8 mouse cellular contexts compared by ENCODE assay signal in genomic region chr7:100886535-100886934, GRCm38 (mm10). TPM values are rescaled to one million over a fixed set of nuclear protein-coding genes. Genes with fewer than 3 reads are reported as not detected.
DNase-seq lines count a peak whose midpoint lies in the region; ATAC-seq and TF ChIP-seq lines count a peak whose summit lies in the region.

No protein-coding gene starts in this region.

- no peak overlapping the region for H3K4me3 ChIP-seq in hindbrain, embryonic 14.5 days (replicated peaks; ENCODE audit: low read length)
- H3K4me3 ChIP-seq in hindbrain, embryonic 12.5 days = no peak overlapping the region
- H3K4me3 ChIP-seq in MEL (ENCODE audit: control insufficient read depth in 1 of 2, insufficient read depth in 1 of 2, low read depth in 2 of 2, low read length in 2 of 2) = no peak overlapping the region
- no peak overlapping the region for H3K4me3 ChIP-seq in small intestine, adult 2 months (ENCODE audit: low read depth, low read length)

- peak; percentile 88 for DNase-seq in hindbrain, embryonic 14.5 days (ENCODE audit: low spot score)
- DNase-seq in B cell, adult 2 months = peak; percentile 84 to 86
- DNase-seq in MEL (ENCODE audit: low read depth, low spot score) = peak; percentile 67
- peak; percentile 56 to 68 for DNase-seq in cerebellum, postnatal 36 days
- DNase-seq in layer of hippocampus, postnatal 14 days (ENCODE audit: low spot score in 2 of 2) = peak; percentile 59 to 68

- H3K9ac ChIP-seq in hindbrain, embryonic 14.5 days = no peak overlapping the region
- no peak overlapping the region for H3K9ac ChIP-seq in hindbrain, embryonic 12.5 days
- H3K9ac ChIP-seq in MEL (ENCODE audit: control insufficient read depth, low read depth, low read length, poor library complexity, severe bottlenecking) = no peak overlapping the region

- TF ChIP-seq CTCF in MEL (IDR thresholded peaks at IDR 0.05 in 2 of 3, conservative IDR thresholded peaks at IDR 0.05 in 1 of 3; ENCODE audit: control insufficient read depth in 1 of 3, insufficient read depth in 1 of 3, low read depth in 2 of 3, low read length in 3 of 3, poor library complexity in 1 of 3, severe bottlenecking in 1 of 3) = peak; percentile 78 to 87 (median 86)
- peak; percentile 75; the same call in 1 of the 2 replicates for TF ChIP-seq CTCF in small intestine, adult 2 months (IDR thresholded peaks at IDR 0.05; ENCODE audit: extremely low read depth, insufficient read length, insufficient replicate concordance, low read depth, low read length)

- no peak for TF ChIP-seq POLR2A in MEL (IDR thresholded peaks at IDR 0.05; ENCODE audit: control insufficient read depth in 1 of 2, insufficient read depth in 1 of 2, low read depth in 1 of 2, low read length in 2 of 2, poor library complexity in 1 of 2)
- no peak for TF ChIP-seq POLR2A in small intestine, adult 2 months (IDR thresholded peaks at IDR 0.05; ENCODE audit: low read depth, low read length)

- H3K79me2 ChIP-seq in MEL (ENCODE audit: control insufficient read depth, insufficient read depth, low read length, poor library complexity) = no peaks in the 10 kb centered on the region

- 32% methylated on average over 3 of the region's 3 CpGs for WGBS in hindbrain, embryonic 14.5 days
- 31% methylated on average over 3 of the region's 3 CpGs for WGBS in hindbrain, embryonic 12.5 days
- 24% methylated on average over 3 of the region's 3 CpGs for WGBS in small intestine, adult 2 months

- no peaks in the 10 kb centered on the region for H3K27me3 ChIP-seq in hindbrain, embryonic 14.5 days (ENCODE audit: control insufficient read depth, insufficient read depth, low read length)
- no peaks in the 10 kb centered on the region for H3K27me3 ChIP-seq in hindbrain, embryonic 12.5 days
- H3K27me3 ChIP-seq in MEL (ENCODE audit: control insufficient read depth in 1 of 2, insufficient read depth in 2 of 2, low read length in 2 of 2) = no peaks in the 10 kb centered on the region
- H3K27me3 ChIP-seq in small intestine, adult 2 months (ENCODE audit: control insufficient read depth, insufficient read depth, low read length) = no peaks in the 10 kb centered on the region

- no peak overlapping the region for H3K27ac ChIP-seq in hindbrain, embryonic 14.5 days
- H3K27ac ChIP-seq in hindbrain, embryonic 12.5 days = no peak overlapping the region
- no peak overlapping the region for H3K27ac ChIP-seq in MEL (ENCODE audit: control insufficient read depth, low read depth, low read length)
- H3K27ac ChIP-seq in small intestine, adult 2 months (ENCODE audit: insufficient read depth, low read depth, low read length) = no peak overlapping the region

- H3K36me3 ChIP-seq in hindbrain, embryonic 14.5 days (replicated peaks; ENCODE audit: control insufficient read depth, insufficient read depth) = peaks cover 58% of the 10 kb centered on the region
- peaks cover 45% of the 10 kb centered on the region for H3K36me3 ChIP-seq in hindbrain, embryonic 12.5 days
- no peaks in the 10 kb centered on the region for H3K36me3 ChIP-seq in MEL (ENCODE audit: control insufficient read depth in 1 of 2, insufficient read depth in 2 of 2, low read length in 2 of 2)
- H3K36me3 ChIP-seq in small intestine, adult 2 months (ENCODE audit: control insufficient read depth, insufficient read depth, low read length) = no peaks in the 10 kb centered on the region

- H3K9me3 ChIP-seq in hindbrain, embryonic 14.5 days (ENCODE audit: control insufficient read depth, low read length) = no peaks in the 10 kb centered on the region
- H3K9me3 ChIP-seq in hindbrain, embryonic 12.5 days (replicated peaks) = no peaks in the 10 kb centered on the region
- no peaks in the 10 kb centered on the region for H3K9me3 ChIP-seq in MEL (replicated peaks; ENCODE audit: insufficient read depth, low read length)

- no peak for ATAC-seq in hindbrain, embryonic 14.5 days (ENCODE audit: low FRiP score)
- ATAC-seq in hindbrain, embryonic 12.5 days (ENCODE audit: low FRiP score) = no peak
- ATAC-seq in erythroid progenitor cell, adult 5-6 weeks (replicated peaks; ENCODE audit: low FRiP score, poor library complexity, severe bottlenecking) = no peak

- peak; percentile 90 for TF ChIP-seq RAD21 in MEL (IDR thresholded peaks at IDR 0.05; ENCODE audit: low read depth, low read length)

- H3K4me1 ChIP-seq in hindbrain, embryonic 14.5 days (replicated peaks; ENCODE audit: control insufficient read depth, insufficient read depth, low read length) = no peaks in the 10 kb centered on the region
- H3K4me1 ChIP-seq in hindbrain, embryonic 12.5 days = no peaks in the 10 kb centered on the region
- H3K4me1 ChIP-seq in MEL (ENCODE audit: control insufficient read depth in 1 of 2, insufficient read depth in 2 of 2, low read length in 2 of 2) = no peaks in the 10 kb centered on the region
- no peaks in the 10 kb centered on the region for H3K4me1 ChIP-seq in small intestine, adult 2 months (ENCODE audit: control insufficient read depth, insufficient read depth, insufficient read length, low read length)

- no peak overlapping the region for H3K4me2 ChIP-seq in hindbrain, embryonic 14.5 days (replicated peaks)
- no peak overlapping the region for H3K4me2 ChIP-seq in hindbrain, embryonic 12.5 days (replicated peaks)

- TF ChIP-seq EP300 in MEL (IDR thresholded peaks at IDR 0.05; ENCODE audit: low read depth in 1 of 2, low read length in 2 of 2) = no peak

TF ChIP-seq in MEL, 35 proteins besides CTCF, POLR2A, EP300 and RAD21:
- TF ChIP-seq ETS1 (IDR thresholded peaks at IDR 0.05; ENCODE audit: low read depth, low read length) = no peak
- peak; percentile 83 for TF ChIP-seq SMC3 (IDR thresholded peaks at IDR 0.05; ENCODE audit: low read depth, low read length)
- TF ChIP-seq ZC3H11A (IDR thresholded peaks at IDR 0.05; ENCODE audit: low read depth, low read length) = peak; percentile 82

RNA-seq across cellular contexts. Expression of gene Relt, which starts 23.3 kb away (rescaled TPM):
- polyA plus RNA-seq in hindbrain, embryonic 14.5 days (2014; fragmentation: Nextera tagmentation; extraction: Ambion mirVana) = 4.3 and 5.0 TPM in 2 replicates
- polyA plus RNA-seq in hindbrain, embryonic 12.5 days (2016; fragmentation: Nextera tagmentation; extraction: Ambion mirVana) = 3.6 and 4.5 TPM in 2 replicates
- 26.0 and 37.1 TPM in 2 replicates for total RNA-seq in MEL (2012; rRNA removed)
- polyA plus RNA-seq in MEL (2012; ENCODE audit: insufficient read depth in 1 of 2, insufficient read length in 2 of 2, low read depth in 1 of 2, low replicate concordance in 2 of 2, missing spikeins in 1 of 2) = 10 to 100 TPM in 1 of 2 experiments, not detected in 1; 29.6 TPM
- 10 to 100 TPM; 10.5 to 14.3 TPM for total RNA-seq in layer of hippocampus, postnatal 14 days (2021)
- polyA plus RNA-seq in small intestine, adult 2 months (2012; rRNA removed) = 7.0 and 9.5 TPM in 2 replicates
- total RNA-seq in erythroid progenitor cell, adult 5-6 weeks (2015; ENCODE audit: low replicate concordance) = 71.7 and 73.8 TPM in 2 replicates
- 37.1 and 40.8 TPM in 2 replicates for total RNA-seq in erythroid progenitor cell, adult 5-6 weeks (2017; ENCODE audit: low replicate concordance)

RNA-seq across cellular contexts. Expression of gene Arhgef17, which starts 45.4 kb away (rescaled TPM):
- polyA plus RNA-seq in hindbrain, embryonic 14.5 days (2014; fragmentation: Nextera tagmentation; extraction: Ambion mirVana) = 15.5 and 19.5 TPM in 2 replicates
- 9.1 and 9.6 TPM in 2 replicates for polyA plus RNA-seq in hindbrain, embryonic 12.5 days (2016; fragmentation: Nextera tagmentation; extraction: Ambion mirVana)
- total RNA-seq in MEL (2012; rRNA removed) = under 0.01 TPM in 1 of 2 replicates, not detected in the other
- not detected for polyA plus RNA-seq in MEL (2012; ENCODE audit: insufficient read depth in 1 of 2, insufficient read length in 2 of 2, low read depth in 1 of 2, low replicate concordance in 2 of 2, missing spikeins in 1 of 2)
- 100 to 1,000 TPM; 113 to 117 TPM for total RNA-seq in layer of hippocampus, postnatal 14 days (2021)
- 6.8 and 8.0 TPM in 2 replicates for polyA plus RNA-seq in small intestine, adult 2 months (2012; rRNA removed)
- total RNA-seq in erythroid progenitor cell, adult 5-6 weeks (2015; ENCODE audit: low replicate concordance) = 0.42 TPM in 1 of 2 replicates, not detected in the other
- total RNA-seq in erythroid progenitor cell, adult 5-6 weeks (2017; ENCODE audit: low replicate concordance) = 0.08 TPM in 1 of 2 replicates, not detected in the other
